Mouse (Mus musculus) heart, adult 2 months (tissue): ENCODE results near the gene Tspan5.

ENCODE experiments used
- CTCF ChIP-seq: fragments of 200-600 bp; IDR thresholded peaks from 2 replicates; pipeline ENCODE4 v1.8.1; 2022; ENCODE audit warnings: antibody characterized with exemption, mild to moderate bottlenecking, moderate library complexity
- POLR2A ChIP-seq: fragments of 200-500 bp; IDR thresholded peaks from 2 replicates; pipeline ENCODE4 v1.6.1; 2011; ENCODE audit warnings: mild to moderate bottlenecking, low read depth, low read length, control low read depth; ENCODE audit not compliant: insufficient read depth

- no peak for TF ChIP-seq CTCF
- TF ChIP-seq POLR2A = no peak
These were observed 22.8 kb downstream of the Tspan5 start for GRCm38 (mm10) chr3:138764782-138765181.
